Mouse (Mus musculus) cerebellum, adult 2 months (tissue): ENCODE results near the gene Plch1.

Source experiments
- CTCF ChIP-seq: fragments of 200-500 bp; IDR thresholded peaks from 2 replicates; pipeline ENCODE4 v1.5.1; 2011; ENCODE audit warnings: low read depth, mild to moderate bottlenecking, control low read depth, low read length, moderate library complexity, borderline replicate concordance; ENCODE audit not compliant: insufficient read depth
- POLR2A ChIP-seq: fragments of 200-500 bp; IDR thresholded peaks from 2 replicates; pipeline ENCODE4 v1.6.1; 2011; ENCODE audit warnings: low read length, control low read depth, borderline replicate concordance; ENCODE audit not compliant: insufficient read depth

GRCm38 (mm10) chr3:63728325-63728724, 170.9 kb downstream of the Plch1 start:
- TF ChIP-seq CTCF (no peak), POLR2A (no peak)
